Mouse (Mus musculus) MEL (cell line): ENCODE data around the gene Zbtb8os.

Experiments used
- CTCF ChIP-seq, 3 experiments: IDR thresholded peaks in 2 of 3; conservative IDR thresholded peaks in 1 of 3; 2 replicates each; pipeline ENCODE4 v1.5.1; 2011 to 2012; ENCODE audit warnings: low read length in 3 of 3, low read depth in 2 of 3, mild to moderate bottlenecking in 2 of 3, improper control_type of control experiment in 1 of 3, inconsistent platforms in 1 of 3, mixed read lengths in 1 of 3, moderate library complexity in 1 of 3; ENCODE audit not compliant: control insufficient read depth in 1 of 3, insufficient read depth in 1 of 3, poor library complexity in 1 of 3, severe bottlenecking in 1 of 3
- EP300 ChIP-seq, 2 experiments: IDR thresholded peaks; 2 replicates each; pipeline ENCODE4 v1.6.1; 2011; ENCODE audit warnings: improper control_type of control experiment in 2 of 2, low read length in 2 of 2, low read depth in 1 of 2, mild to moderate bottlenecking in 1 of 2
- GABPA ChIP-seq: IDR thresholded peaks from 2 replicates; pipeline ENCODE4 v1.6.1; 2012; ENCODE audit warnings: low read depth, mild to moderate bottlenecking, inconsistent platforms, low read length, improper control_type of control experiment, moderate library complexity
- HCFC1 ChIP-seq: IDR thresholded peaks from 2 replicates; pipeline ENCODE4 v1.6.1; 2012; ENCODE audit warnings: low read depth, mild to moderate bottlenecking, inconsistent platforms, low read length, improper control_type of control experiment, moderate library complexity
- KAT2A ChIP-seq: conservative IDR thresholded peaks from 2 replicates; pipeline ENCODE4 v1.6.1; 2012; ENCODE audit warnings: low read depth, low read length, improper control_type of control experiment, inconsistent platforms
- MEF2A ChIP-seq: IDR thresholded peaks from 2 replicates; pipeline ENCODE4 v1.6.1; 2014; ENCODE audit warnings: low read depth, mild to moderate bottlenecking, inconsistent platforms, low read length, improper control_type of control experiment; ENCODE audit not compliant: poor library complexity, insufficient replicate concordance, severe bottlenecking; ENCODE audit errors: extremely low read depth
- MYB ChIP-seq: IDR thresholded peaks from 2 replicates; pipeline ENCODE4 v1.6.1; 2011; ENCODE audit warnings: mild to moderate bottlenecking, low read depth, low read length, improper control_type of control experiment
- NRF1 ChIP-seq: IDR thresholded peaks from 2 replicates; pipeline ENCODE4 v1.6.1; 2014; ENCODE audit warnings: low read depth, mild to moderate bottlenecking, inconsistent platforms, low read length, improper control_type of control experiment, moderate library complexity; ENCODE audit not compliant: poor library complexity, insufficient read depth, severe bottlenecking
- POLR2A ChIP-seq, 2 experiments: IDR thresholded peaks; 2 replicates each; pipeline ENCODE4 v1.6.1; 2011 to 2012; ENCODE audit warnings: low read length in 2 of 2, mild to moderate bottlenecking in 2 of 2, control low read depth in 1 of 2, improper control_type of control experiment in 1 of 2, low read depth in 1 of 2, moderate library complexity in 1 of 2; ENCODE audit not compliant: control insufficient read depth in 1 of 2, insufficient read depth in 1 of 2, poor library complexity in 1 of 2
- TCF12 ChIP-seq: IDR thresholded peaks from 2 replicates; pipeline ENCODE4 v1.6.1; 2014; ENCODE audit warnings: low read depth, mild to moderate bottlenecking, inconsistent platforms, low read length, improper control_type of control experiment, moderate library complexity
- ZC3H11A ChIP-seq: IDR thresholded peaks from 2 replicates; pipeline ENCODE4 v1.6.1; 2012; ENCODE audit warnings: low read depth, mild to moderate bottlenecking, inconsistent platforms, low read length, improper control_type of control experiment
- ZMIZ1 ChIP-seq: IDR thresholded peaks from 2 replicates; pipeline ENCODE4 v1.6.1; 2012; ENCODE audit warnings: low read depth, mild to moderate bottlenecking, inconsistent platforms, low read length, improper control_type of control experiment, moderate library complexity
- ZNF384 ChIP-seq: IDR thresholded peaks from 2 replicates; pipeline ENCODE4 v1.6.1; 2012; ENCODE audit warnings: low read depth, mild to moderate bottlenecking, inconsistent platforms, low read length, improper control_type of control experiment

GRCm38 (mm10) chr4:129399813-129400212, 64.3 kb downstream of the Zbtb8os start:
- no peak for TF ChIP-seq CTCF (IDR thresholded peaks at IDR 0.05 in 2 of 3, conservative IDR thresholded peaks at IDR 0.05 in 1 of 3; ENCODE audit: control insufficient read depth in 1 of 3, insufficient read depth in 1 of 3, low read depth in 2 of 3, low read length in 3 of 3, poor library complexity in 1 of 3, severe bottlenecking in 1 of 3)
- no peak for TF ChIP-seq ZNF384
- TF ChIP-seq POLR2A (IDR thresholded peaks at IDR 0.05; ENCODE audit: control insufficient read depth in 1 of 2, insufficient read depth in 1 of 2, low read depth in 1 of 2, low read length in 2 of 2, poor library complexity in 1 of 2), result no peak
- no peak for TF ChIP-seq HCFC1
- no peak for TF ChIP-seq MYB
- TF ChIP-seq TCF12, result no peak
- no peak for TF ChIP-seq ZC3H11A
- no peak for TF ChIP-seq GABPA
- no peak for TF ChIP-seq ZMIZ1
- no peak for TF ChIP-seq KAT2A
- no peak for TF ChIP-seq EP300 (IDR thresholded peaks at IDR 0.05; ENCODE audit: low read depth in 1 of 2, low read length in 2 of 2)
- no peak for TF ChIP-seq NRF1
- no peak for TF ChIP-seq MEF2A
